Mouse (Mus musculus): ENCODE results near the gene Dhcr7. TPM values are rescaled to one million over a fixed set of nuclear protein-coding genes. Genes with fewer than 3 reads are reported as not detected.

The Dhcr7 gene
- polyA plus RNA-seq (2012; rRNA removed) = 82.8 and 98.4 TPM in 2 replicates
- polyA plus RNA-seq (2014; fragmentation: Nextera tagmentation; extraction: Ambion mirVana) = 42.8 and 52.7 TPM in 2 replicates

- Histone ChIP-seq H3K4me2 (replicated peaks; ENCODE audit: low read depth, low read length, severe bottlenecking) (peak within 1 kb of the TSS; percentile 70), H3K9ac (ENCODE audit: low read depth, low read length, severe bottlenecking) (peak within 1 kb of the TSS; percentile 74), H3K4me3 (replicated peaks; ENCODE audit: low read length) (peak within 1 kb of the TSS; percentile 60), H3K27ac (replicated peaks; ENCODE audit: low read depth, low read length) (peak within 1 kb of the TSS; percentile 59), H3K36me3 (ENCODE audit: control insufficient read depth, insufficient read depth, low read length) (peaks cover 7% of the 10 kb centered on the region), H3K27me3 (ENCODE audit: control insufficient read depth, insufficient read depth, low read length) (no peaks in the 10 kb centered on the region), H3K9me3 (ENCODE audit: control insufficient read depth, low read length) (no peaks in the 10 kb centered on the region), H3K4me1 (ENCODE audit: control insufficient read depth, insufficient read depth, low read length) (peaks cover 5% of the 10 kb centered on the region)
- ATAC-seq (ENCODE audit: low FRiP score, low read depth) (peak; percentile 98), DNase-seq (ENCODE audit: low spot score) (peak; percentile 98)
- WGBS = under 1% methylated on average over 40 of the region's 40 CpGs
- TF ChIP-seq POLR2A (IDR thresholded peaks at IDR 0.05; ENCODE audit: borderline replicate concordance, extremely low read depth, insufficient read depth, insufficient read length) = no peak
Measured at GRCm38 (mm10) chr7:143822375-143823265, at the start of gene Dhcr7, which contains the start of gene Nadsyn1. Dhcr7 (plus strand) TSS chr7:143823145. Nadsyn1 (minus strand) TSS chr7:143822849.

- Histone ChIP-seq H3K9me3 (ENCODE audit: control insufficient read depth, low read length) (no peaks in the 10 kb centered on the region), H3K27me3 (ENCODE audit: control insufficient read depth, insufficient read depth, low read length) (no peaks in the 10 kb centered on the region), H3K4me1 (ENCODE audit: control insufficient read depth, insufficient read depth, low read length) (no peaks in the 10 kb centered on the region), H3K4me3 (replicated peaks; ENCODE audit: low read length) (no peak overlapping the region), H3K4me2 (replicated peaks; ENCODE audit: low read depth, low read length, severe bottlenecking) (no peak overlapping the region), H3K36me3 (ENCODE audit: control insufficient read depth, insufficient read depth, low read length) (no peaks in the 10 kb centered on the region), H3K9ac (ENCODE audit: low read depth, low read length, severe bottlenecking) (no peak overlapping the region), H3K27ac (replicated peaks; ENCODE audit: low read depth, low read length) (no peak overlapping the region)
- 29% methylated on average over 3 of the region's 3 CpGs for WGBS
- ATAC-seq (ENCODE audit: low FRiP score, low read depth) (no peak), DNase-seq (ENCODE audit: low spot score) (no peak)
- TF ChIP-seq POLR2A (IDR thresholded peaks at IDR 0.05; ENCODE audit: borderline replicate concordance, extremely low read depth, insufficient read depth, insufficient read length) = no peak
Measured at GRCm38 (mm10) chr7:143776137-143776536, 46.8 kb upstream of the Dhcr7 start.

- H3K4me1 ChIP-seq (ENCODE audit: control insufficient read depth, insufficient read depth, low read length) = no peaks in the 10 kb centered on the region
Measured at GRCm38 (mm10) chr7:143777375-143777774, 45.6 kb upstream of the Dhcr7 start.

GRCm38 (mm10) chr7:143783378-143783995 is 39.5 kb upstream of the Dhcr7 start:
- TF ChIP-seq POLR2A (IDR thresholded peaks at IDR 0.05; ENCODE audit: borderline replicate concordance, extremely low read depth, insufficient read depth, insufficient read length) = no peak
- 16% methylated on average over 6 of the region's 6 CpGs for WGBS
- ATAC-seq (ENCODE audit: low FRiP score, low read depth) = peak; percentile 5; the same call in 1 of the 2 replicates
- peak overlapping the region; percentile 38 for H3K4me3 ChIP-seq (replicated peaks; ENCODE audit: low read length)
- no peaks in the 10 kb centered on the region for H3K36me3 ChIP-seq (ENCODE audit: control insufficient read depth, insufficient read depth, low read length)
- no peaks in the 10 kb centered on the region for H3K27me3 ChIP-seq (ENCODE audit: control insufficient read depth, insufficient read depth, low read length)
- H3K9ac ChIP-seq (ENCODE audit: low read depth, low read length, severe bottlenecking) = peak overlapping the region; percentile 49
- H3K27ac ChIP-seq (replicated peaks; ENCODE audit: low read depth, low read length) = peak overlapping the region; percentile 58
- H3K4me1 ChIP-seq (ENCODE audit: control insufficient read depth, insufficient read depth, low read length) = peaks cover 12% of the 10 kb centered on the region
- peak overlapping the region; percentile 56 for H3K4me2 ChIP-seq (replicated peaks; ENCODE audit: low read depth, low read length, severe bottlenecking)
- H3K9me3 ChIP-seq (ENCODE audit: control insufficient read depth, low read length) = no peaks in the 10 kb centered on the region
- no peak for DNase-seq (ENCODE audit: low spot score)

More at GRCm38 (mm10) chr7:143777375-143777774, 45.6 kb upstream of the Dhcr7 start:
- Histone ChIP-seq H3K9me3 (ENCODE audit: control insufficient read depth, low read length) (no peaks in the 10 kb centered on the region), H3K27ac (replicated peaks; ENCODE audit: low read depth, low read length) (no peak overlapping the region), H3K36me3 (ENCODE audit: control insufficient read depth, insufficient read depth, low read length) (no peaks in the 10 kb centered on the region), H3K27me3 (ENCODE audit: control insufficient read depth, insufficient read depth, low read length) (no peaks in the 10 kb centered on the region), H3K4me3 (replicated peaks; ENCODE audit: low read length) (no peak overlapping the region), H3K4me2 (replicated peaks; ENCODE audit: low read depth, low read length, severe bottlenecking) (no peak overlapping the region), H3K9ac (ENCODE audit: low read depth, low read length, severe bottlenecking) (no peak overlapping the region)
- ATAC-seq (ENCODE audit: low FRiP score, low read depth) = no peak
- 66% methylated on average over 2 of the region's 2 CpGs for WGBS
- DNase-seq (ENCODE audit: low spot score) = no peak
- TF ChIP-seq POLR2A (IDR thresholded peaks at IDR 0.05; ENCODE audit: borderline replicate concordance, extremely low read depth, insufficient read depth, insufficient read length) = no peak

All from limb, embryonic 14.5 days (tissue).